Comparison of ENCODE assay signal across 14 mouse cellular contexts in the genomic region with DNA sequence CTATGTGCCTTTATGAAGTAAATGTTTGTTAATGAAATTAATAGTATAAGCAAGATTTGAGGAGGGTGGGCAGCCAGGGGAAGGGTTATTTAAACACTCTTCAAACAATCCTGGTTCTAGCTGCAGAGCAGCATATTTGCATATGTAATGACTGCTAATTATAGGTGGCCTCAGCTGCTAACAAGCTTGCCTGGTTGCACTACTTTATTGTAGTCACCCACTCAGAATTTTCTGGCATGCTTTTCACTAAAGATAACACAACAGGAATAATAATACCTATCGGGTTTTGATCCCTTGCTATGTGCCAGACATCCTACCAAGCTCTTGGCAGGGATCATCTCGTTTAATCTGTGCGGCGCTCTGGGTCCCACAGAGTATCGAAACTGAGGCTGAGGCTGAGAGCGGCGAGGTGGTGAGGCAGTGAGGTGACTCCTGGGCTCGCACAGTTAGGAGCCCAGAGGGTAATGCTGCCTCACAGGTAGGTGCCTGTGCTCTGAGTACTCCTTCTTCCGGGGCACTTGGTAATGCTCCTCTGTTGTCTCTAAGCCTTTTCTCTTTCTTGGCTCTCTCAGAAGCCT.
DNase-seq lines count a peak whose midpoint lies in the region; ATAC-seq and TF ChIP-seq lines count a peak whose summit lies in the region.
"Had no signal": no experiment of that assay in that cellular context is flagged by ENCODE, and none has a peak within 500 bp of the region (broad histone marks: within the 10 kb centered on the region; RNA-seq: fewer than 3 reads in every experiment).

No protein-coding gene starts in this region.

- ATAC-seq in heart, postnatal 0 days (ENCODE audit: insufficient read depth, low read depth) = no peak
- ATAC-seq in midbrain, embryonic 15.5 days (replicated peaks) = no peak
- ATAC-seq in midbrain, embryonic 16.5 days = no peak
- peak; percentile 54 for ATAC-seq in forebrain, embryonic 13.5 days
- ATAC-seq in neural tube, embryonic 15.5 days (ENCODE audit: low FRiP score) = no peak
- no peak for ATAC-seq in granulocyte monocyte progenitor cell, adult 5-6 weeks (replicated peaks; ENCODE audit: poor library complexity, severe bottlenecking)

- WGBS in heart, postnatal 0 days = 25% methylated on average over 9 of the region's 9 CpGs
- 34% methylated on average over 9 of the region's 9 CpGs for WGBS in midbrain, embryonic 15.5 days
- WGBS in midbrain, embryonic 16.5 days = 28% methylated on average over 9 of the region's 9 CpGs
- WGBS in forebrain, embryonic 13.5 days = 16% methylated on average over 9 of the region's 9 CpGs
- WGBS in neural tube, embryonic 15.5 days = 26% methylated on average over 9 of the region's 9 CpGs

- peaks cover 90% of the 10 kb centered on the region for H3K4me1 ChIP-seq in heart, postnatal 0 days (ENCODE audit: control insufficient read depth, insufficient read depth)
- H3K4me1 ChIP-seq in midbrain, embryonic 15.5 days = peaks cover 78% of the 10 kb centered on the region
- peaks cover 48% of the 10 kb centered on the region for H3K4me1 ChIP-seq in midbrain, embryonic 16.5 days (ENCODE audit: control insufficient read depth, insufficient read depth, low read length)
- peaks cover 94% of the 10 kb centered on the region for H3K4me1 ChIP-seq in forebrain, embryonic 13.5 days
- H3K4me1 ChIP-seq in neural tube, embryonic 15.5 days = peaks cover 92% of the 10 kb centered on the region

- no peaks in the 10 kb centered on the region for H3K36me3 ChIP-seq in heart, postnatal 0 days (replicated peaks; ENCODE audit: control insufficient read depth, insufficient read depth, low read length)
- no peaks in the 10 kb centered on the region for H3K36me3 ChIP-seq in midbrain, embryonic 15.5 days (replicated peaks)
- no peaks in the 10 kb centered on the region for H3K36me3 ChIP-seq in midbrain, embryonic 16.5 days (ENCODE audit: control insufficient read depth, insufficient read depth, low read length)
- no peaks in the 10 kb centered on the region for H3K36me3 ChIP-seq in forebrain, embryonic 13.5 days (ENCODE audit: poor library complexity, severe bottlenecking)
- H3K36me3 ChIP-seq in neural tube, embryonic 15.5 days = no peaks in the 10 kb centered on the region
- H3K36me3 ChIP-seq: limb, embryonic 15.5 days had no signal

- no peak for TF ChIP-seq EP300 in heart, postnatal 0 days (IDR thresholded peaks at IDR 0.05; ENCODE audit: low read depth)

- H3K27me3 ChIP-seq in heart, postnatal 0 days (ENCODE audit: control insufficient read depth, insufficient read depth, low read length) = no peaks in the 10 kb centered on the region
- no peaks in the 10 kb centered on the region for H3K27me3 ChIP-seq in midbrain, embryonic 15.5 days (replicated peaks)
- H3K27me3 ChIP-seq in midbrain, embryonic 16.5 days (ENCODE audit: control insufficient read depth, insufficient read depth, low read depth, low read length) = no peaks in the 10 kb centered on the region
- no peaks in the 10 kb centered on the region for H3K27me3 ChIP-seq in forebrain, embryonic 13.5 days
- H3K27me3 ChIP-seq in neural tube, embryonic 15.5 days (replicated peaks) = no peaks in the 10 kb centered on the region
- H3K27me3 ChIP-seq: limb, embryonic 15.5 days had no signal

- DNase-seq in heart, postnatal 0 days (ENCODE audit: low spot score) = no peak
- no peak for DNase-seq in heart, postnatal 14 days
- DNase-seq in adrenal gland, postnatal 36 days = no peak
- DNase-seq: cerebellum, adult 8-10 months; kidney, postnatal 14 days; lung, adult 2 months; thymus, postnatal 36 days had no signal

- 0 out of 2 replicates have a peak overlapping the region, but pooled peaks have one; percentile 17 for H3K9ac ChIP-seq in heart, postnatal 0 days (replicated peaks; ENCODE audit: low read depth, low read length)
- no peak overlapping the region for H3K9ac ChIP-seq in midbrain, embryonic 15.5 days
- no peak overlapping the region for H3K9ac ChIP-seq in midbrain, embryonic 16.5 days (ENCODE audit: low read depth, low read length)
- H3K9ac ChIP-seq in forebrain, embryonic 13.5 days = 0 out of 2 replicates have a peak overlapping the region, but pooled peaks have one; percentile 2
- no peak overlapping the region for H3K9ac ChIP-seq in neural tube, embryonic 15.5 days (replicated peaks)
- H3K9ac ChIP-seq: limb, embryonic 15.5 days had no signal

- no peak overlapping the region for H3K4me3 ChIP-seq in heart, postnatal 0 days (ENCODE audit: low read depth, low read length)
- no peak overlapping the region for H3K4me3 ChIP-seq in midbrain, embryonic 15.5 days
- H3K4me3 ChIP-seq in midbrain, embryonic 16.5 days (ENCODE audit: low read depth, low read length) = no peak overlapping the region
- no peak overlapping the region for H3K4me3 ChIP-seq in forebrain, embryonic 13.5 days
- H3K4me3 ChIP-seq in neural tube, embryonic 15.5 days (replicated peaks) = no peak overlapping the region
- H3K4me3 ChIP-seq: limb, embryonic 15.5 days; megakaryocyte, embryonic 14.5 days had no signal

- H3K27ac ChIP-seq in heart, postnatal 0 days (ENCODE audit: low read depth) = peak overlapping the region; percentile 83
- H3K27ac ChIP-seq in midbrain, embryonic 15.5 days = peak overlapping the region; percentile 43
- H3K27ac ChIP-seq in midbrain, embryonic 16.5 days (ENCODE audit: low read length) = no peak overlapping the region; the same call in 1 of the 2 replicates
- H3K27ac ChIP-seq in forebrain, embryonic 13.5 days = peak overlapping the region; percentile 86
- peak overlapping the region; percentile 58 for H3K27ac ChIP-seq in neural tube, embryonic 15.5 days (replicated peaks)
- H3K27ac ChIP-seq: limb, embryonic 15.5 days had no signal

- intact Hi-C loops in heart, postnatal 14 days (cut with DNase I) = no loop called here

- no peak for TF ChIP-seq CTCF in heart, postnatal 0 days (IDR thresholded peaks at IDR 0.05; ENCODE audit: low read depth)

- H3K9me3 ChIP-seq in heart, postnatal 0 days (replicated peaks; ENCODE audit: control insufficient read depth, low read length) = no peaks in the 10 kb centered on the region
- no peaks in the 10 kb centered on the region for H3K9me3 ChIP-seq in midbrain, embryonic 15.5 days
- H3K9me3 ChIP-seq in midbrain, embryonic 16.5 days (replicated peaks; ENCODE audit: control insufficient read depth, low read length, poor library complexity, severe bottlenecking) = no peaks in the 10 kb centered on the region
- no peaks in the 10 kb centered on the region for H3K9me3 ChIP-seq in forebrain, embryonic 13.5 days (replicated peaks)
- no peaks in the 10 kb centered on the region for H3K9me3 ChIP-seq in neural tube, embryonic 15.5 days (replicated peaks)
- H3K9me3 ChIP-seq: limb, embryonic 15.5 days; megakaryocyte, embryonic 14.5 days had no signal

- H3K4me2 ChIP-seq in heart, postnatal 0 days (ENCODE audit: low read depth, low read length) = no peak overlapping the region
- no peak overlapping the region for H3K4me2 ChIP-seq in midbrain, embryonic 15.5 days
- no peak overlapping the region for H3K4me2 ChIP-seq in midbrain, embryonic 16.5 days (ENCODE audit: low read length)
- peak overlapping the region; percentile 17; the same call in 1 of the 2 replicates for H3K4me2 ChIP-seq in forebrain, embryonic 13.5 days
- no peak overlapping the region for H3K4me2 ChIP-seq in neural tube, embryonic 15.5 days
- H3K4me2 ChIP-seq: limb, embryonic 15.5 days had no signal

Comparison
In these comparisons a context has a peak if more than half of its experiments do, and no peak if none do; other contexts are left out.
1. H3K9ac ChIP-seq: peak in heart, postnatal 0 days (single experiment) and forebrain, embryonic 13.5 days (single experiment); none in midbrain, embryonic 15.5 days (single experiment), midbrain, embryonic 16.5 days (single experiment) and neural tube, embryonic 15.5 days (single experiment).